8 mouse cellular contexts compared by ENCODE assay signal in the genomic region with DNA sequence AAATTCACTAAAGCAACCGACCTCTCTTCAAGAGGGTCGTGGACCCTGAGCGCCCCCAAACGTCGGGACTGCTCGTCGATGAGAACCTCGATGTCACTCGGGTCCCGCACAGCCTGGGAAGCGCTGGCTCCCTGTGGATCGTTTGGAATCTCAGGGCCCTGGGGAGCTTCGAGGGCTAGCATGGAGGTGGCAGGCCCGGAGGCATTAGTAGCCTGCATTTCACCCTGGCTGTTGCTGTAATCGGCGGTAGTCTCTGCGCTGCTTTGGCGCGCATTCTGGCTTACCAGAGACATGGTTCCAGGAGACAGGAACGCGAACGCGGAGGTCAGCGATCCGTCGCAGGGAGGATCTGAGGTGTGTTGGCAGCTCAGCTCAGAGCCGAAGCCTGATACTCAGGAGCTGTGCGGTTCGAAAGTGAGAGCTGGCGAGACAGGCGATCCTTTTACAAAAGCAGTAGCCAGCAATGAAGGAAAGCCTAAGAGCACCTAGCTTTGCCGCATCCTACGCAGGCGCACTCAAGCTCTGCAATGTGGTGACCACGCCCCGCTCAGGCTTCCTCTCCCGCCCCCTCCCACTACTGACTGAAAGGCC. TPM values are rescaled to one million over a fixed set of nuclear protein-coding genes. Genes with fewer than 3 reads are reported as not detected.
DNase-seq lines count a peak whose midpoint lies in the region; ATAC-seq and TF ChIP-seq lines count a peak whose summit lies in the region.

Magee2 (minus strand) TSS at position 517 of the 591 bp plus-strand sequence.

- no peak for TF ChIP-seq CTCF in small intestine, adult 2 months (IDR thresholded peaks at IDR 0.05; ENCODE audit: extremely low read depth, insufficient read length, insufficient replicate concordance, low read depth, low read length)

- no peaks in the 10 kb centered on the region for H3K36me3 ChIP-seq in embryonic facial prominence, embryonic 13.5 days
- no peaks in the 10 kb centered on the region for H3K36me3 ChIP-seq in hindbrain, embryonic 11.5 days (ENCODE audit: control insufficient read depth, insufficient read depth, low read length)
- no peaks in the 10 kb centered on the region for H3K36me3 ChIP-seq in small intestine, adult 2 months (ENCODE audit: control insufficient read depth, insufficient read depth, low read length)

- DNase-seq in cerebellum, adult 11 months = no peak
- peak; percentile 25 for DNase-seq in Muller cell, postnatal 12 days (ENCODE audit: inconsistent ontology term)
- peak; percentile 64 for DNase-seq in hindbrain, embryonic 11.5 days (ENCODE audit: low spot score)
- peak; percentile 3 to 56 for DNase-seq in left cerebral cortex, postnatal 10 days (ENCODE audit: extremely low spot score in 1 of 2, low spot score in 2 of 2)

- 33% methylated on average over 37 of the region's 37 CpGs for WGBS in embryonic facial prominence, embryonic 13.5 days
- WGBS in hindbrain, embryonic 11.5 days = 17% methylated on average over 37 of the region's 37 CpGs
- 18% methylated on average over 37 of the region's 37 CpGs for WGBS in small intestine, adult 2 months

- TF ChIP-seq POLR2A in small intestine, adult 2 months (IDR thresholded peaks at IDR 0.05; ENCODE audit: low read depth, low read length) = no peak

- H3K9ac ChIP-seq in embryonic facial prominence, embryonic 13.5 days = peak within 1 kb of the TSS; percentile 69
- peak within 1 kb of the TSS; percentile 50 for H3K9ac ChIP-seq in hindbrain, embryonic 11.5 days (ENCODE audit: low read depth, low read length)

- peaks cover 63% of the 10 kb centered on the region for H3K27me3 ChIP-seq in embryonic facial prominence, embryonic 13.5 days
- H3K27me3 ChIP-seq in hindbrain, embryonic 11.5 days (ENCODE audit: control insufficient read depth, insufficient read depth, low read length) = peaks cover 14% of the 10 kb centered on the region
- H3K27me3 ChIP-seq in small intestine, adult 2 months (ENCODE audit: control insufficient read depth, insufficient read depth, low read length) = no peaks in the 10 kb centered on the region

- intact Hi-C loops in left cerebral cortex, postnatal 10 days (cut with DNase I) = no loop called here

- no peaks in the 10 kb centered on the region for H3K9me3 ChIP-seq in embryonic facial prominence, embryonic 13.5 days
- no peaks in the 10 kb centered on the region for H3K9me3 ChIP-seq in hindbrain, embryonic 11.5 days (ENCODE audit: control insufficient read depth, low read length)

- H3K27ac ChIP-seq in embryonic facial prominence, embryonic 13.5 days = no peak within 1 kb of the TSS
- H3K27ac ChIP-seq in hindbrain, embryonic 11.5 days (ENCODE audit: low read depth, low read length) = no peak within 1 kb of the TSS
- H3K27ac ChIP-seq in small intestine, adult 2 months (ENCODE audit: insufficient read depth, low read depth, low read length) = no peak within 1 kb of the TSS

- peak within 1 kb of the TSS; percentile 59 for H3K4me2 ChIP-seq in embryonic facial prominence, embryonic 13.5 days
- H3K4me2 ChIP-seq in hindbrain, embryonic 11.5 days (replicated peaks; ENCODE audit: low read depth, low read length) = peak within 1 kb of the TSS; percentile 40

- H3K4me3 ChIP-seq in embryonic facial prominence, embryonic 13.5 days = peak within 1 kb of the TSS; percentile 49
- peak within 1 kb of the TSS; percentile 42 for H3K4me3 ChIP-seq in hindbrain, embryonic 11.5 days (ENCODE audit: low read depth, low read length)
- peak within 1 kb of the TSS; percentile 53 for H3K4me3 ChIP-seq in small intestine, adult 2 months (ENCODE audit: low read depth, low read length)

- no peaks in the 10 kb centered on the region for H3K4me1 ChIP-seq in embryonic facial prominence, embryonic 13.5 days
- no peaks in the 10 kb centered on the region for H3K4me1 ChIP-seq in hindbrain, embryonic 11.5 days (replicated peaks; ENCODE audit: control insufficient read depth, insufficient read depth, low read length)
- no peaks in the 10 kb centered on the region for H3K4me1 ChIP-seq in small intestine, adult 2 months (ENCODE audit: control insufficient read depth, insufficient read depth, insufficient read length, low read length)

- peak; percentile 61; the same call in 1 of the 2 replicates for ATAC-seq in cerebellum, adult (ENCODE audit: insufficient number of reproducible peaks, low FRiP score, low TSS enrichment)
- no peak for ATAC-seq in embryonic facial prominence, embryonic 13.5 days (ENCODE audit: insufficient number of reproducible peaks, insufficient read depth, low FRiP score, low TSS enrichment, low read depth)
- ATAC-seq in hindbrain, embryonic 11.5 days (ENCODE audit: low FRiP score) = peak; percentile 96
- peak; percentile 95 for ATAC-seq in megakaryocyte progenitor cell, adult 5-6 weeks (replicated peaks; ENCODE audit: poor library complexity)

RNA-seq across cellular contexts. Expression of gene Magee2, which starts in this region (rescaled TPM):
- 6.7 and 7.3 TPM in 2 replicates for polyA plus RNA-seq in embryonic facial prominence, embryonic 13.5 days (2015; fragmentation: Nextera tagmentation; extraction: Ambion mirVana)
- 5.4 and 6.5 TPM in 2 replicates for polyA plus RNA-seq in hindbrain, embryonic 11.5 days (2014; fragmentation: Nextera tagmentation; extraction: Ambion mirVana)
- total RNA-seq in left cerebral cortex, postnatal 10 days (2021) = 10 to 100 TPM; 15.4 to 15.9 TPM
- total RNA-seq in megakaryocyte progenitor cell, adult 5-6 weeks (2015) = 0.07 and 0.39 TPM in 2 replicates
- 0.29 and 0.44 TPM in 2 replicates for total RNA-seq in megakaryocyte progenitor cell, adult 5-6 weeks (2017)
- polyA plus RNA-seq in small intestine, adult 2 months (2012; rRNA removed) = 0.09 TPM in 1 of 2 replicates, not detected in the other

Comparison
In these comparisons a context has a peak if more than half of its experiments do, and no peak if none do; other contexts are left out.
1. RNA of gene Magee2 (total RNA-seq): 15.4 to 15.9 TPM in left cerebral cortex, postnatal 10 days; 0.07 to 0.44 TPM in megakaryocyte progenitor cell, adult 5-6 weeks; every median in the first group is over 10 times any median in the second.
2. Peak in ATAC-seq in megakaryocyte progenitor cell, adult 5-6 weeks; RNA of the gene not detected or under 1 TPM.
3. Peak in every context shown above with its lines, with median percentiles within 50 percentile points of each other: H3K4me3 ChIP-seq.